Mouse (Mus musculus) adrenal gland, postnatal 14 days (tissue): ENCODE measurements around the gene Taf10. TPM values are rescaled to one million over a fixed set of nuclear protein-coding genes. Genes with fewer than 3 reads are reported as not detected.
A peak's percentile ranks its signal among the peaks of the same experiment; 100 is the strongest.

Source experiments
- DNase-seq: peaks from one replicate; pipeline ENCODE4 v3.0.0; 2021; ENCODE audit warnings: mixed read lengths
- long read RNA-seq, 2 experiments: library from polyadenylated mRNA; stranded (forward); transcript quantifications; one replicate each; pipeline ENCODE4 v2.0.0; 2021
- total RNA-seq: library from RNA; stranded (reverse); gene quantifications from 2 replicates; pipeline ENCODE4 v1.2.3, GENCODE M21; 2021

The Taf10 gene
- 161 and 179 TPM in 2 replicates for total RNA-seq
- long read RNA-seq, experiment 1, full-length matches to known transcripts: 98 of 114 reads
- long read RNA-seq, experiment 1, partial matches to known transcripts: 1 of 114 reads
- long read RNA-seq, experiment 1, other reads (novel, unspliced or antisense): 15 of 114 reads
- long read RNA-seq, experiment 2, full-length matches to known transcripts: 111 of 137 reads
- long read RNA-seq, experiment 2, partial matches to known transcripts: 3 of 137 reads
- long read RNA-seq, experiment 2, other reads (novel, unspliced or antisense): 23 of 137 reads

- DNase-seq: peak; percentile 93
Observed at GRCm38 (mm10) chr7:105743926-105744590, at the start of gene Taf10. Taf10 (minus strand) TSS chr7:105744361.

- DNase-seq: no peak
Observed at GRCm38 (mm10) chr7:105793701-105794100, 49.5 kb upstream of the Taf10 start.

GRCm38 (mm10) chr7:105791147-105791546 lies 47.0 kb upstream of the Taf10 start:
- DNase-seq: no peak

- peak; percentile 30 for DNase-seq
Observed at GRCm38 (mm10) chr7:105787285-105788140, 43.4 kb upstream of the Taf10 start, which contains the start of gene Dchs1. Dchs1 (minus strand) TSS chr7:105787654.

GRCm38 (mm10) chr7:105786506-105787284 lies 42.5 kb upstream of the Taf10 start:
- DNase-seq: no peak

GRCm38 (mm10) chr7:105784556-105784955 lies 40.4 kb upstream of the Taf10 start:
- DNase-seq: no peak

GRCm38 (mm10) chr7:105783861-105784260 lies 39.7 kb upstream of the Taf10 start:
- no peak for DNase-seq

- DNase-seq: peak; percentile 47
Observed at GRCm38 (mm10) chr7:105778553-105779265, 34.5 kb upstream of the Taf10 start.

GRCm38 (mm10) chr7:105777797-105778552 lies 33.8 kb upstream of the Taf10 start:
- DNase-seq: peak; percentile 44

GRCm38 (mm10) chr7:105777316-105777715 lies 33.2 kb upstream of the Taf10 start:
- no peak for DNase-seq

- DNase-seq: no peak
Observed at GRCm38 (mm10) chr7:105776026-105776425, 31.9 kb upstream of the Taf10 start.

GRCm38 (mm10) chr7:105774661-105775060 lies 30.5 kb upstream of the Taf10 start:
- DNase-seq: no peak

GRCm38 (mm10) chr7:105773041-105773440 lies 28.9 kb upstream of the Taf10 start:
- DNase-seq: no peak

GRCm38 (mm10) chr7:105772331-105772730 lies 28.2 kb upstream of the Taf10 start:
- DNase-seq: no peak

GRCm38 (mm10) chr7:105769959-105770358 lies 25.8 kb upstream of the Taf10 start:
- peak; percentile 34 for DNase-seq

GRCm38 (mm10) chr7:105767729-105768165 lies 23.6 kb upstream of the Taf10 start:
- DNase-seq: peak; percentile 50

GRCm38 (mm10) chr7:105764331-105764730 lies 20.2 kb upstream of the Taf10 start:
- DNase-seq: no peak

GRCm38 (mm10) chr7:105762517-105763270 lies 18.5 kb upstream of the Taf10 start:
- DNase-seq: no peak

- peak; percentile 53 for DNase-seq
Observed at GRCm38 (mm10) chr7:105761813-105762484, 17.8 kb upstream of the Taf10 start.
